Comparison of ENCODE assay signal across 9 mouse cellular contexts in the genomic region with DNA sequence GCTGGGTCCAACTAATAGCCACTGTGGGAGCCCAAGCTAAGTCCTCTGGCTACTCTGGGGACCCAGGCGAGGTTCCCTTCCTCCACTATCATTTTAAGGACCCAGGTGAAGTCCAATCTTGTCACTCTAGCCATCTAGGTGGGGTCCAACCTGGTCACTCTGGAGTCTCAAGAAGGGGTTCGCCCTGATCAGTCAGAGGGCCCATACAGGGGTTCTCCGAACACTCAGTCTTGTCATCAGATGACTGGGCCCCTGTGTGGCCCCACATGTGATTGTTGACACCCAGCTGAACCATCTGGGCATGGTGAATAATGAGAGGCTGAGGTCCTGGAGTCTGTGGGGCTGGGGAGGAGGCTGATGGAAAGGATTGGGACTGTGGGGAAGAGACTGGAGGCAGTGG. TPM values are rescaled to one million over a fixed set of nuclear protein-coding genes. Genes with fewer than 3 reads are reported as not detected.
DNase-seq lines count a peak whose midpoint lies in the region; ATAC-seq and TF ChIP-seq lines count a peak whose summit lies in the region.
"Had no signal": no experiment of that assay in that cellular context is flagged by ENCODE, and none has a peak within 500 bp of the region (broad histone marks: within the 10 kb centered on the region; RNA-seq: fewer than 3 reads in every experiment).

No protein-coding gene starts in this region.

- no peaks in the 10 kb centered on the region; the same call in 1 of the 2 replicates for H3K4me1 ChIP-seq in lung, embryonic 14.5 days (ENCODE audit: insufficient read depth)
- H3K4me1 ChIP-seq in forebrain, embryonic 12.5 days: peaks cover 8% of the 10 kb centered on the region
- peaks cover 16% of the 10 kb centered on the region for H3K4me1 ChIP-seq in limb, embryonic 10.5 days
- peaks cover 19% of the 10 kb centered on the region for H3K4me1 ChIP-seq in neural tube, embryonic 15.5 days

- peak overlapping the region; percentile 39 for H3K4me3 ChIP-seq in lung, embryonic 14.5 days (ENCODE audit: low read depth, low read length)
- peak overlapping the region; percentile 36 for H3K4me3 ChIP-seq in forebrain, embryonic 12.5 days (replicated peaks)
- peak overlapping the region; percentile 51 for H3K4me3 ChIP-seq in limb, embryonic 10.5 days
- peak overlapping the region; percentile 42 for H3K4me3 ChIP-seq in neural tube, embryonic 15.5 days (replicated peaks)

- H3K36me3 ChIP-seq in lung, embryonic 14.5 days (ENCODE audit: insufficient read depth): peaks cover 40% of the 10 kb centered on the region
- peaks cover 7% of the 10 kb centered on the region; the same call in 1 of the 2 replicates for H3K36me3 ChIP-seq in forebrain, embryonic 12.5 days (replicated peaks)
- H3K36me3 ChIP-seq in limb, embryonic 10.5 days: peaks cover 43% of the 10 kb centered on the region
- peaks cover 5% of the 10 kb centered on the region for H3K36me3 ChIP-seq in neural tube, embryonic 15.5 days

- no peaks in the 10 kb centered on the region for H3K27me3 ChIP-seq in lung, embryonic 14.5 days (ENCODE audit: insufficient read depth, low read length)
- H3K27me3 ChIP-seq in forebrain, embryonic 12.5 days: no peaks in the 10 kb centered on the region
- no peaks in the 10 kb centered on the region for H3K27me3 ChIP-seq in limb, embryonic 10.5 days (ENCODE audit: low read depth, poor library complexity, severe bottlenecking)
- H3K27me3 ChIP-seq in neural tube, embryonic 15.5 days (replicated peaks): no peaks in the 10 kb centered on the region

- no peak for TF ChIP-seq CTCF in lung, embryonic 14.5 days (IDR thresholded peaks at IDR 0.05; ENCODE audit: low read depth)

- DNase-seq in lung, embryonic 14.5 days: no peak
- no peak for DNase-seq in lung, postnatal 10 days
- DNase-seq in limb, embryonic 10.5 days (ENCODE audit: low spot score): no peak
- no peak for DNase-seq in right cerebral cortex, postnatal 4 days
- DNase-seq in gastrocnemius, postnatal 36 days: no peak
- no peak for DNase-seq in thymus, postnatal 0 days (ENCODE audit: low spot score)

- H3K9ac ChIP-seq in lung, embryonic 14.5 days: no peak overlapping the region
- peak overlapping the region; percentile 56 for H3K9ac ChIP-seq in forebrain, embryonic 12.5 days
- peak overlapping the region; percentile 55 for H3K9ac ChIP-seq in neural tube, embryonic 15.5 days (replicated peaks)

- ATAC-seq in lung, embryonic 14.5 days (ENCODE audit: insufficient read depth): peak; percentile 18; the same call in 1 of the 2 replicates
- ATAC-seq in forebrain, embryonic 12.5 days (ENCODE audit: low FRiP score): peak; percentile 9; the same call in 1 of the 2 replicates
- peak; percentile 18 for ATAC-seq in neural tube, embryonic 15.5 days (ENCODE audit: low FRiP score)

- H3K4me2 ChIP-seq in lung, embryonic 14.5 days: peak overlapping the region; percentile 69
- peak overlapping the region; percentile 68 for H3K4me2 ChIP-seq in forebrain, embryonic 12.5 days
- H3K4me2 ChIP-seq in neural tube, embryonic 15.5 days: peak overlapping the region; percentile 76

- intact Hi-C loops in gastrocnemius, postnatal 36 days (cut with DNase I): no loop called here

- WGBS in lung, embryonic 14.5 days: 73% methylated on average over 3 of the region's 3 CpGs
- 72% methylated on average over 3 of the region's 3 CpGs for WGBS in forebrain, embryonic 12.5 days
- WGBS in limb, embryonic 10.5 days: 81% methylated on average over 3 of the region's 3 CpGs
- 81% methylated on average over 3 of the region's 3 CpGs for WGBS in neural tube, embryonic 15.5 days

- no peaks in the 10 kb centered on the region for H3K9me3 ChIP-seq in lung, embryonic 14.5 days (ENCODE audit: low read depth, low read length)
- H3K9me3 ChIP-seq in forebrain, embryonic 12.5 days: no peaks in the 10 kb centered on the region
- no peaks in the 10 kb centered on the region for H3K9me3 ChIP-seq in limb, embryonic 10.5 days (replicated peaks)
- no peaks in the 10 kb centered on the region for H3K9me3 ChIP-seq in neural tube, embryonic 15.5 days (replicated peaks)

- no peak overlapping the region for H3K27ac ChIP-seq in lung, embryonic 14.5 days (ENCODE audit: low read depth)
- 0 out of 2 replicates have a peak overlapping the region, but pooled peaks have one; percentile 69 for H3K27ac ChIP-seq in forebrain, embryonic 12.5 days
- H3K27ac ChIP-seq in limb, embryonic 10.5 days: peak overlapping the region; percentile 85
- peak overlapping the region; percentile 89 for H3K27ac ChIP-seq in neural tube, embryonic 15.5 days (replicated peaks)

RNA-seq across cellular contexts. Expression of gene Ticam1, which starts 6.8 kb away (rescaled TPM):
- polyA plus RNA-seq in lung, embryonic 14.5 days (2014; fragmentation: Nextera tagmentation; extraction: Ambion mirVana): 4.5 and 4.9 TPM in 2 replicates
- polyA plus RNA-seq in forebrain, embryonic 12.5 days (2016; fragmentation: Nextera tagmentation; extraction: Ambion mirVana): 1.5 and 1.7 TPM in 2 replicates
- polyA plus RNA-seq in limb, embryonic 10.5 days (2016; fragmentation: Nextera tagmentation; extraction: Ambion mirVana): 3.0 TPM in 2 replicates
- 1.2 and 2.9 TPM in 2 replicates for polyA plus RNA-seq in neural tube, embryonic 15.5 days (2015; fragmentation: Nextera tagmentation; extraction: Ambion mirVana)
- 1 to 10 TPM; 2.0 to 3.2 TPM for total RNA-seq in gastrocnemius, postnatal 36 days (2021)
- 2.5 and 3.0 TPM in 2 replicates for polyA plus RNA-seq in thymus, postnatal 0 days (2015; fragmentation: Nextera tagmentation; extraction: Ambion mirVana)

RNA-seq across cellular contexts. Expression of gene Fem1a, which starts 13.1 kb away (rescaled TPM):
- 14.5 and 15.4 TPM in 2 replicates for polyA plus RNA-seq in lung, embryonic 14.5 days (2014; fragmentation: Nextera tagmentation; extraction: Ambion mirVana)
- polyA plus RNA-seq in forebrain, embryonic 12.5 days (2016; fragmentation: Nextera tagmentation; extraction: Ambion mirVana): 18.2 and 20.3 TPM in 2 replicates
- 12.2 and 14.6 TPM in 2 replicates for polyA plus RNA-seq in limb, embryonic 10.5 days (2016; fragmentation: Nextera tagmentation; extraction: Ambion mirVana)
- 16.2 and 16.9 TPM in 2 replicates for polyA plus RNA-seq in neural tube, embryonic 15.5 days (2015; fragmentation: Nextera tagmentation; extraction: Ambion mirVana)
- total RNA-seq in gastrocnemius, postnatal 36 days (2021): 100 to 1,000 TPM; 152 TPM
- 11.1 and 12.9 TPM in 2 replicates for polyA plus RNA-seq in thymus, postnatal 0 days (2015; fragmentation: Nextera tagmentation; extraction: Ambion mirVana)

RNA-seq across cellular contexts. Expression of gene Plin3, which starts 22.9 kb away (rescaled TPM):
- polyA plus RNA-seq in lung, embryonic 14.5 days (2014; fragmentation: Nextera tagmentation; extraction: Ambion mirVana): 69.7 and 71.0 TPM in 2 replicates
- polyA plus RNA-seq in forebrain, embryonic 12.5 days (2016; fragmentation: Nextera tagmentation; extraction: Ambion mirVana): 28.6 and 28.8 TPM in 2 replicates
- polyA plus RNA-seq in limb, embryonic 10.5 days (2016; fragmentation: Nextera tagmentation; extraction: Ambion mirVana): 78.2 and 89.7 TPM in 2 replicates
- 13.2 and 28.7 TPM in 2 replicates for polyA plus RNA-seq in neural tube, embryonic 15.5 days (2015; fragmentation: Nextera tagmentation; extraction: Ambion mirVana)
- total RNA-seq in gastrocnemius, postnatal 36 days (2021): 10 to 100 TPM; 44.4 to 45.7 TPM
- polyA plus RNA-seq in thymus, postnatal 0 days (2015; fragmentation: Nextera tagmentation; extraction: Ambion mirVana): 59.5 TPM in 2 replicates

RNA-seq across cellular contexts. Expression of gene Arrdc5, which starts 30.3 kb away (rescaled TPM):
- not detected in 2 replicates for polyA plus RNA-seq in lung, embryonic 14.5 days (2014; fragmentation: Nextera tagmentation; extraction: Ambion mirVana)
- polyA plus RNA-seq in forebrain, embryonic 12.5 days (2016; fragmentation: Nextera tagmentation; extraction: Ambion mirVana): not detected in 2 replicates
- not detected in 2 replicates for polyA plus RNA-seq in limb, embryonic 10.5 days (2016; fragmentation: Nextera tagmentation; extraction: Ambion mirVana)
- 0.34 TPM in 1 of 2 replicates, not detected in the other for polyA plus RNA-seq in neural tube, embryonic 15.5 days (2015; fragmentation: Nextera tagmentation; extraction: Ambion mirVana)
- not detected for total RNA-seq in gastrocnemius, postnatal 36 days (2021)
- polyA plus RNA-seq in thymus, postnatal 0 days (2015; fragmentation: Nextera tagmentation; extraction: Ambion mirVana): 0.84 and 1.8 TPM in 2 replicates
- total RNA-seq: heart, adult 18-20 months had no signal

RNA-seq across cellular contexts. Expression of gene Uhrf1, which starts 33.4 kb away (rescaled TPM):
- polyA plus RNA-seq in lung, embryonic 14.5 days (2014; fragmentation: Nextera tagmentation; extraction: Ambion mirVana): 137 and 147 TPM in 2 replicates
- polyA plus RNA-seq in forebrain, embryonic 12.5 days (2016; fragmentation: Nextera tagmentation; extraction: Ambion mirVana): 187 and 198 TPM in 2 replicates
- polyA plus RNA-seq in limb, embryonic 10.5 days (2016; fragmentation: Nextera tagmentation; extraction: Ambion mirVana): 316 and 336 TPM in 2 replicates
- 13.8 and 59.4 TPM in 2 replicates for polyA plus RNA-seq in neural tube, embryonic 15.5 days (2015; fragmentation: Nextera tagmentation; extraction: Ambion mirVana)
- 1 to 10 TPM; 1.4 to 3.0 TPM for total RNA-seq in gastrocnemius, postnatal 36 days (2021)
- polyA plus RNA-seq in thymus, postnatal 0 days (2015; fragmentation: Nextera tagmentation; extraction: Ambion mirVana): 234 and 264 TPM in 2 replicates
